In genomic region chr8:120204736-120205360, GRCm38 (mm10) we compare ENCODE assay signal across 9 mouse cellular contexts. TPM values are rescaled to one million over a fixed set of nuclear protein-coding genes. Genes with fewer than 3 reads are reported as not detected.
DNase-seq lines count a peak whose midpoint lies in the region; ATAC-seq and TF ChIP-seq lines count a peak whose summit lies in the region.
"Had no signal": no experiment of that assay in that cellular context is flagged by ENCODE, and none has a peak within 500 bp of the region (broad histone marks: within the 10 kb centered on the region; RNA-seq: fewer than 3 reads in every experiment).

No protein-coding gene starts in this region.

- no peak overlapping the region for H3K9ac ChIP-seq in hindbrain, postnatal 0 days (replicated peaks; ENCODE audit: low read length)
- no peak overlapping the region for H3K9ac ChIP-seq in hindbrain, embryonic 13.5 days
- H3K9ac ChIP-seq in kidney, embryonic 15.5 days, result no peak overlapping the region
- H3K9ac ChIP-seq: embryonic facial prominence, embryonic 15.5 days had no signal

- H3K4me2 ChIP-seq in hindbrain, postnatal 0 days (ENCODE audit: low read depth, low read length), result no peak overlapping the region
- H3K4me2 ChIP-seq in hindbrain, embryonic 13.5 days, result no peak overlapping the region
- no peak overlapping the region for H3K4me2 ChIP-seq in kidney, embryonic 15.5 days
- H3K4me2 ChIP-seq: embryonic facial prominence, embryonic 15.5 days had no signal

- DNase-seq in hindbrain, postnatal 0 days (ENCODE audit: low spot score), result peak; percentile 47
- DNase-seq in heart, adult 8-10 months (ENCODE audit: low spot score), result peak; percentile 72
- peak; percentile 83 for DNase-seq in lung, postnatal 36 days
- DNase-seq in cerebellum, postnatal 14 days, result no peak
- no peak for DNase-seq in thymus, postnatal 25 days
- DNase-seq in left cerebral cortex, adult 8-10 months (ENCODE audit: low spot score in 2 of 2), result no peak

- no peaks in the 10 kb centered on the region for H3K36me3 ChIP-seq in hindbrain, postnatal 0 days (ENCODE audit: insufficient read depth, low read length)
- H3K36me3 ChIP-seq in hindbrain, embryonic 13.5 days, result no peaks in the 10 kb centered on the region
- H3K36me3 ChIP-seq in kidney, embryonic 15.5 days, result no peaks in the 10 kb centered on the region
- H3K36me3 ChIP-seq: embryonic facial prominence, embryonic 15.5 days had no signal

- H3K27ac ChIP-seq in hindbrain, postnatal 0 days, result no peak overlapping the region
- no peak overlapping the region for H3K27ac ChIP-seq in hindbrain, embryonic 13.5 days
- no peak overlapping the region for H3K27ac ChIP-seq in kidney, embryonic 15.5 days
- H3K27ac ChIP-seq: embryonic facial prominence, embryonic 15.5 days had no signal

- H3K9me3 ChIP-seq in hindbrain, postnatal 0 days (ENCODE audit: low read length), result 0 out of 2 replicates have a peak, but pooled peaks cover under 1% of the 10 kb centered on the region
- no peaks in the 10 kb centered on the region for H3K9me3 ChIP-seq in hindbrain, embryonic 13.5 days
- peaks cover 4% of the 10 kb centered on the region; the same call in 1 of the 2 replicates for H3K9me3 ChIP-seq in kidney, embryonic 15.5 days (replicated peaks)
- H3K9me3 ChIP-seq: embryonic facial prominence, embryonic 15.5 days had no signal

- ATAC-seq in hindbrain, postnatal 0 days, result peak; percentile 50; the same call in 1 of the 2 replicates
- ATAC-seq in hindbrain, embryonic 13.5 days (ENCODE audit: low FRiP score), result no peak
- peak; percentile 22; the same call in 1 of the 2 replicates for ATAC-seq in kidney, embryonic 15.5 days (replicated peaks; ENCODE audit: low FRiP score)

- H3K27me3 ChIP-seq in hindbrain, postnatal 0 days (ENCODE audit: insufficient read depth, low read length), result no peaks in the 10 kb centered on the region
- H3K27me3 ChIP-seq in hindbrain, embryonic 13.5 days, result 0 out of 2 replicates have a peak, but pooled peaks cover 5% of the 10 kb centered on the region
- H3K27me3 ChIP-seq in kidney, embryonic 15.5 days, result no peaks in the 10 kb centered on the region
- H3K27me3 ChIP-seq: embryonic facial prominence, embryonic 15.5 days had no signal

- no peak for TF ChIP-seq CTCF in hindbrain, postnatal 0 days (IDR thresholded peaks at IDR 0.05; ENCODE audit: low read depth)

- no peaks in the 10 kb centered on the region; the same call in 1 of the 2 replicates for H3K4me1 ChIP-seq in hindbrain, postnatal 0 days (ENCODE audit: insufficient read depth, low read length)
- peaks cover 16% of the 10 kb centered on the region for H3K4me1 ChIP-seq in hindbrain, embryonic 13.5 days (replicated peaks)
- peaks cover 29% of the 10 kb centered on the region for H3K4me1 ChIP-seq in kidney, embryonic 15.5 days

- 57% methylated on average over 7 of the region's 7 CpGs for WGBS in hindbrain, postnatal 0 days
- WGBS in hindbrain, embryonic 13.5 days, result 70% methylated on average over 7 of the region's 7 CpGs
- WGBS in kidney, embryonic 15.5 days, result 64% methylated on average over 7 of the region's 7 CpGs

- no peak overlapping the region for H3K4me3 ChIP-seq in hindbrain, postnatal 0 days (ENCODE audit: low read length)
- H3K4me3 ChIP-seq in hindbrain, embryonic 13.5 days, result no peak overlapping the region
- H3K4me3 ChIP-seq in kidney, embryonic 15.5 days (replicated peaks), result no peak overlapping the region
- H3K4me3 ChIP-seq: embryonic facial prominence, embryonic 15.5 days had no signal

RNA-seq across cellular contexts. Expression of gene Gse1, which starts 23.4 kb away (rescaled TPM):
- 37.5 and 48.3 TPM in 2 replicates for total RNA-seq in hindbrain, postnatal 0 days (2014; rRNA removed)
- 12.3 and 13.4 TPM in 2 replicates for polyA plus RNA-seq in hindbrain, postnatal 0 days (2015; fragmentation: Nextera tagmentation; extraction: Ambion mirVana)
- polyA plus RNA-seq in hindbrain, embryonic 13.5 days (2015; fragmentation: Nextera tagmentation; extraction: Ambion mirVana), result 21.3 and 22.1 TPM in 2 replicates
- total RNA-seq in heart, adult 8-10 months (2022), result 10 to 100 TPM; 18.9 to 29.1 (median 23.3) TPM
- polyA plus RNA-seq in kidney, embryonic 15.5 days (2015; fragmentation: Nextera tagmentation; extraction: Ambion mirVana), result 8.3 and 10.0 TPM in 2 replicates
- 10 to 100 TPM; 71.5 to 78.0 (median 73.1) TPM for total RNA-seq in left cerebral cortex, adult 8-10 months (2022)

RNA-seq across cellular contexts. Expression of gene Fam92b, which starts 27.6 kb away (rescaled TPM):
- total RNA-seq in hindbrain, postnatal 0 days (2014; rRNA removed), result 1.2 and 3.3 TPM in 2 replicates
- 1.6 and 2.0 TPM in 2 replicates for polyA plus RNA-seq in hindbrain, postnatal 0 days (2015; fragmentation: Nextera tagmentation; extraction: Ambion mirVana)
- polyA plus RNA-seq in hindbrain, embryonic 13.5 days (2015; fragmentation: Nextera tagmentation; extraction: Ambion mirVana), result 2.2 and 2.6 TPM in 2 replicates
- not detected for total RNA-seq in heart, adult 8-10 months (2022)
- polyA plus RNA-seq in kidney, embryonic 15.5 days (2015; fragmentation: Nextera tagmentation; extraction: Ambion mirVana), result 0.13 TPM in 1 of 2 replicates, not detected in the other
- 1 to 10 TPM in 2 of 4 experiments, under 1 TPM in 2; 0.48 to 1.9 (median 0.86) TPM for total RNA-seq in left cerebral cortex, adult 8-10 months (2022)

Comparison
In these comparisons a context has a peak if more than half of its experiments do, and no peak if none do; other contexts are left out.
1. DNase-seq: peak in hindbrain, postnatal 0 days (single experiment), heart, adult 8-10 months (single experiment) and lung, postnatal 36 days (single experiment); none in cerebellum, postnatal 14 days (0 of 2), thymus, postnatal 25 days (single experiment) and left cerebral cortex, adult 8-10 months (0 of 2).